Mouse (Mus musculus): ENCODE results near the gene Atf6.

The Atf6 gene

GRCm38 (mm10) chr1:170867691-170868105, at the start of gene Atf6:
TSS of gene Atf6 (minus strand) at chr1:170867771.
- peak; percentile 93 for DNase-seq (ENCODE audit: low read depth, low spot score)

GRCm38 (mm10) chr1:170915657-170916056, 48.1 kb upstream of the Atf6 start:
- no peak for DNase-seq (ENCODE audit: low read depth, low spot score)

GRCm38 (mm10) chr1:170912891-170913615, 45.5 kb upstream of the Atf6 start, which contains the start of gene Fcrlb:
TSS of gene Fcrlb (minus strand) at chr1:170912941.
- DNase-seq (ENCODE audit: low read depth, low spot score), result no peak

GRCm38 (mm10) chr1:170911907-170912660, 44.5 kb upstream of the Atf6 start:
- DNase-seq (ENCODE audit: low read depth, low spot score), result no peak

- peak; percentile 13 for DNase-seq (ENCODE audit: low read depth, low spot score)
Measured at GRCm38 (mm10) chr1:170908341-170908740, 40.8 kb upstream of the Atf6 start.

- peak; percentile 51 for DNase-seq (ENCODE audit: low read depth, low spot score)
Measured at GRCm38 (mm10) chr1:170907456-170908191, 40.1 kb upstream of the Atf6 start.

- no peak for DNase-seq (ENCODE audit: low read depth, low spot score)
Measured at GRCm38 (mm10) chr1:170907111-170907455, 39.5 kb upstream of the Atf6 start.

- DNase-seq (ENCODE audit: low read depth, low spot score), result no peak
Measured at GRCm38 (mm10) chr1:170903485-170903884, 35.9 kb upstream of the Atf6 start.

GRCm38 (mm10) chr1:170901536-170902238, 34.1 kb upstream of the Atf6 start:
- peak; percentile 89 for DNase-seq (ENCODE audit: low read depth, low spot score)

GRCm38 (mm10) chr1:170900799-170901467, 33.4 kb upstream of the Atf6 start:
- DNase-seq (ENCODE audit: low read depth, low spot score), result peak; percentile 66

GRCm38 (mm10) chr1:170898413-170899075, 31.0 kb upstream of the Atf6 start:
- no peak for DNase-seq (ENCODE audit: low read depth, low spot score)

- DNase-seq (ENCODE audit: low read depth, low spot score), result no peak
Measured at GRCm38 (mm10) chr1:170896651-170897281, 29.2 kb upstream of the Atf6 start.

- DNase-seq (ENCODE audit: low read depth, low spot score), result peak; percentile 70
Measured at GRCm38 (mm10) chr1:170894603-170895602, 27.3 kb upstream of the Atf6 start.

- DNase-seq (ENCODE audit: low read depth, low spot score), result no peak
Measured at GRCm38 (mm10) chr1:170892279-170892678, 24.7 kb upstream of the Atf6 start.

- DNase-seq (ENCODE audit: low read depth, low spot score), result no peak
Measured at GRCm38 (mm10) chr1:170891646-170892045, 24.1 kb upstream of the Atf6 start.

GRCm38 (mm10) chr1:170889310-170889709, 21.7 kb upstream of the Atf6 start:
- no peak for DNase-seq (ENCODE audit: low read depth, low spot score)

GRCm38 (mm10) chr1:170886044-170886458, 18.5 kb upstream of the Atf6 start:
- no peak for DNase-seq (ENCODE audit: low read depth, low spot score)

- DNase-seq (ENCODE audit: low read depth, low spot score), result peak; percentile 86
Measured at GRCm38 (mm10) chr1:170884978-170885561, 17.5 kb upstream of the Atf6 start, which contains the start of the genes Gm26620 and Dusp12. TSS of gene Gm26620 (plus strand) at chr1:170885065. TSS of gene Dusp12 (minus strand) at chr1:170885540.

Data from mesoderm, embryonic 11.5 days (tissue).